Mouse (Mus musculus) ovary, adult 18-20 months (tissue): ENCODE results near the gene Dlg2.
"Not testable (repeated sequence)": the region's sequence is repeated elsewhere in the genome, so short reads cannot be mapped to it uniquely, and the experiment has no call there.

Experiments
- DNase-seq: peaks from one replicate; pipeline ENCODE4 v3.0.0; 2022; ENCODE audit warnings: low spot score, mixed read lengths

Gene Dlg2

DNA sequence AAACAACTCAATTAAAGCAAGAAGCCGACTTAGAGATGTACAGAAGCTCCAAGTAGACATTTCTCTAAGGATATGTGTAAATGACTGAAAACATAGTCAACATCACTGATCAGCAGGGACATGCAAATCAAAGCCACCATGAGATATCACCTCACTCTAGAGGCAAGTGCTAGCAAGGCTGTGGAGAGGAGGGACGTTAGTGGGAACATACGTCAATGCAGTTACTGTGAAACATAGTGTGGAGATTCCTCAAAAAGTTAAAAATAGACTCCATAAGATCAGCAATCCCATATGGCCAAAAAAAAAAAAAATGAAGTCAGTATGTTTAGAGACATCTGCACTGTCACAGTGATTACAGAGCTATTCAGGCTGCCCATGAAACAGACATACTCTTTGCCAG is 349.2 kb downstream of the Dlg2 start:
- DNase-seq = no peak

DNA sequence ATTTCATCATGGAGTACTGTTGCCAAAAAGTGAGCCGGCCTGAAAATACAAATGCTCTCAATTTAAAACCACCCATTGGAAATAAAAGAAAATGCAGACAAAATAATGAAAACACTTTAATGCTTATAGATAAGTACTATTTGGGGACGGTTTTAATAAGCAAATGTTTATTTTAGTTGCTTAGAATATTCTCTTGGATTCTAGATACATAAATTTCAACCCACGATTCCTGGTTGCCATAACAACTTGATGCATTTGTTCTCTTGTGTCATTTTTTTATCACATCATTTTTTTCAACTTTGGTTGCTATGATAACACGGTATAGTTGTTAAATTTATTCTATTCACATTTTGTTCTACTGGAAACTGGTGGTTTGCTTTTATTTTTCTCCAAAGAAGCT is 364.8 kb downstream of the Dlg2 start:
- DNase-seq = no peak

DNA sequence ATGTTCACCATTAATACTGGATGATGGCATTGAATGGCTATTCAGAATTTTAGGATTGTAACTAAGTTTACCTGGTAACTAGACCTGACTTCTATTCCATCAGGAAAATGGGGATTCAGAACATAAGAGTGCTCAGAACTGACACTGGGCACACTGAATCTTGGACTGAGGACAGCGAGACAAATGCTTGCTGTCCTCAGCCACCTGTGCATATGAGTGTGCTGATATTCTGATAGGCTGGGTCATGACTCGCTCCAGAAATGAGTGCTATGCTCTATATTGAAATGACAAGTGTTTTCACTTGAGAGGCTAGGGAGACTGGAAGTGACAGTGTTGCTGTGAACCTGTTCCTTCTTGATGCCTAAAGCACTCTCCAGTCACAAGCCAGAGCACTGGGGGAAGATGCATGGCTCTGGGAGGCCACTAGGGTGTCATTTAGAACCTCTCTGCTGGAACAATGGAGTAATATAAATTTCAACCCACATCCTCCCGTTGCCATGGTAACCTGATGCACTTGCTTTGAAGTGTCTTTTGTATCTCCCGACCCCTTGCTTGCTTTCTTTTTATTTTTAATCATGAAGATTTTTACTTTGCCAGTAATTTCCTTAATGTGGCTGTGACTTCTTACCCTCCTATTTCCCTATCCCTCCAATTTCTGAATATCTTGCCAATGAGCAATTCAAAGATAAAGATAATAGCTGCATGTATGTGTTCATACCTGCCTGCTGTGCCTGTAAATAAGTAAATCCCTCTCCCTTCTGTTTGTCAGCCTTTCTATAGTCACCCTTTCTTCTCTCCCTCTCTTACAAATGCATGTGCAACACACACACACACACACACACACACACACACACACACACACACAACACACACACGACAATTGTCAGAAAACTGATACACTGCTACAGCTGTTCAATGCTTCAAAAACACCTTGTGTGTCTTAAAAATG is 367.1 kb downstream of the Dlg2 start:
- DNase-seq = no peak

DNA sequence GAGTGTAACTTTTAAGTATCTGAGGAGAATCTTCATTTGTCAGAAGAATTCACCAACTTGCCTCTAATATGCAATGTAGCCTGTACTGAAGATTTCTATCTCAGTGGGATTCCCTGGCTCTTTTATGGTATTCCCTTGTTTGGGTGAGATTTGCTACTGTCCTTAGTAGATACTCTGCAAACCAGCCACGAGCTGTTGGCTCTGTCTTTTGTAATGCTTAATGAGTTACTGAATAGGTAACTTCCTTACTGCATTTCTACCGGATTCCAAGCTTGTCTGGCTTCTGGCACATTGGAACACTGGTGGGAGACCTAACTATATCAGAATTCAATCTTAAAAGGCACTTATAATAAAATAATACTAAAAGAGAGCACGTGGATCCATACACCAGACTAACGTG is 400.3 kb downstream of the Dlg2 start:
- not testable (repeated sequence) for DNase-seq

DNA sequence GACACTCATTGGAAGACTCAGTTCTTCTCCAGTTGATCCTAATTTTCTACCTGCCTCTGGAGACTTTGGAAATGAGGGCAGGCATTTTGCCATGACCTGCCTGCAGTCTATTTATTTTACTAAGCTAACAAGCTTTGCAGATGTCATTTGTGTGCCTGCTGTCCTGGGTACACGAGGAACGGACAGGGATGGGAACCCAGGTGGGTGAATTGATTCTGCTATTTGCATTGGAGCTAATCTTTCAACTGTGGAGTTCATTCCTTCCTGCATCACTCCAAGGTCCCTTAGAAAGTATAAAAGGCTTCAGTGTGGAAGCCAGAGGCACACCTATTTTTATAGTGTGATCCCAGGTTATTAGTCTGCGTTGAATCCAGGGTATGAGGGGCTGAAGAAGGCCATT is 406.3 kb downstream of the Dlg2 start:
- no peak for DNase-seq

DNA sequence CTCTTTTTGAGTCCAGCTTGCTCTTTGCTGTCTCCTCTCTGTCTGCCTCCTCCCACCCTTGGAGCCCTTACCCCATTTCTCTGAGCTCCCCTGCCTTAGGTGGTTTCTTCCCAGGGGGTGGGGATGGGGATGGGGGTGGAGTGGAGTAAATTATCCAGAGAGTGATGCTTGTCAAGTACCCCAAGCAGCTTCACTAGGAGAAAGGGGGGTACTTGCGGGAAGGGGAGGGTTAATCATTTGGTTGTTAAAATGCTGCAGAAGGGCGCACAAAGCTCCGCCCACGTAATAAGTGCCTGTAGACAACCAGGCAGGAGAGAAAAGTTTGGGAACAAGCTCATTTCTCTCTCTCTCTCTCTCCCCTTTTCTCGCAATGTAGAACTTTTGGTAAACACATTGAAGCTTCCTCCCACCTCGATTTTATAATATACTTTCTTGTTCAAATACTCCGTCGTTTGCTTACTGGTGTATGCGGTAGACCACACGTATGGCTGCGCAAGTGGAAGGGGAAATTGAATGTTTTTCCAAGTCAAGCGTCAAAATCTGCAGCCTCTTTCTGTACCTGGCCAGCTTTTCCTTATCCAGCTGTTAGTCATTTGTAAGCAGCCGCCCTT is 410.0 kb downstream of the Dlg2 start:
- DNase-seq = no peak

DNA sequence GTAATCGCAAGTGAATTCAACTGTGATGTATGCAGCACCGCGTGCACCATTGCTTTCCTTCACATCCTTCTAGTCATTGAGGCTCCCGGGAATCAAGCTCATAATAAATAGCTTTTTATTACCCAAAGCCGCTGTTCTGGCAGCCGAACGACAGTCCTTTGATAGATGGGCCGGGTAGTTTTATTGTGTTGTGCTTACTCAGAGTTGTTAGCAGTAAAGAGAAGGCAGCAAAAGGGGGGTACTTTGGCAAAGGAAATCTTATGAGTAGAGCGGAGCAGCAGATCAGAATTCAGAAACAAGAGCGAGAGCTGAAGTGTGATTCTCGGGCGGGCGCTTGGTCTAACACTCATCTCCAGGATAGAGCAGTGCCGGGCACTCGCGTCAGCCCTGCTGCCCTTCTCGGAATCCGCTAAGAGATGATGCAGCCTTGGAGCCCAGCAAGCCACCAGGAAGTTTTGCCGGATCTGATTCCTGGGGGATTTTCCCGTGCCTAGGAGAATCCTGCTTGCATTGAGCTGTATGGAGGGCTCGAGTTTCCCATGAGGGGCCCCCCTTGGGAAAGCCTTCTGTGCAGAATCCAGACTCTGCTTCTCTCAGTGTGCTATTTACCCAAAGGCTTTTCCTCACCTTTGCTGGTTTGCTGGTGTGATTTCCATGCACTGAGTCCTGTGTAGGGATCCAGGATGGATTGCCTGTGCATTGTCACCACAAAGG is 410.7 kb downstream of the Dlg2 start:
- DNase-seq = no peak

DNA sequence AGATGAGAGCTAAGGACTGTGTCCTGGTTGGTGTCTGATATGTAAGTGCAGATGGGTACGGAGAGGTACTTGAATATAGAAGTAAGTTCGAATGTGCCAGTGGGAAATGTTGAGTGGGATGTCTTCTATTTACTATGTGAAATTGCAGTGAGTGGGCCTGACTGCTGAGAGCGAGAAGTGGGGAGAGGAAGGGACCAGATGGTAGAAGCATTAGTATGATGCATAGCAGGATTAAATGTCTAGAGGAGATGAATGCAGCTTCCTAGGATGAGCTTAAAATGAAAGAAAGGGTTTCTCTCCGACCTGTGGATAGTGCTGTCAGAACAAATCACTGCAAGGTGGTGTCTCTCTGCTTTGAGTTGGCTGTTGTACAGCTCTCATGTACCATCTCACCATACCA is 451.0 kb downstream of the Dlg2 start:
- DNase-seq = no peak

- DNase-seq = no peak
Measured at GRCm38 (mm10) chr7:90940726-90941125, 464.3 kb downstream of the Dlg2 start.

GRCm38 (mm10) chr7:90947073-90947472 is 470.6 kb downstream of the Dlg2 start:
- DNase-seq = no peak

GRCm38 (mm10) chr7:90949212-90949611 is 472.7 kb downstream of the Dlg2 start:
- DNase-seq = no peak

- DNase-seq = no peak
Measured at GRCm38 (mm10) chr7:90977241-90977640, 500.8 kb downstream of the Dlg2 start.

DNA sequence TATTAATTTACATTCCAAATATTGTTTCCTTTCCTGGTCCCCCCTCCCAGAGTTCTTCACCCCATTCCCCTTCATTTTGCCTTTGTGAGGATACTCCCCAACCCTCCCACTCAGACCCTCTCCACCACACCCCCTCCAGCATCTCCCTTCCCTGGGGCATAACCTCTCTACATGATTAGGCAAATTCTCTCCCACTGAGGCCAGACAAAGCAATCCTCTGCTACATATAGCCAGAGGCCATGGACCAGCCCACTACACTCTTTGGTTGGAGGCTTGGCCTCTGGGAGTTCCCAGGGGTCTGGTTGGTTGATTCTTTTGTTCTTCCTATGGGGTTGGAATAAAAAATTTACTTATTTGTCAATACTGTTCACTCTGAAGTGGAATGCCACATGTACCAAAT is 505.6 kb downstream of the Dlg2 start:
- no peak for DNase-seq

DNA sequence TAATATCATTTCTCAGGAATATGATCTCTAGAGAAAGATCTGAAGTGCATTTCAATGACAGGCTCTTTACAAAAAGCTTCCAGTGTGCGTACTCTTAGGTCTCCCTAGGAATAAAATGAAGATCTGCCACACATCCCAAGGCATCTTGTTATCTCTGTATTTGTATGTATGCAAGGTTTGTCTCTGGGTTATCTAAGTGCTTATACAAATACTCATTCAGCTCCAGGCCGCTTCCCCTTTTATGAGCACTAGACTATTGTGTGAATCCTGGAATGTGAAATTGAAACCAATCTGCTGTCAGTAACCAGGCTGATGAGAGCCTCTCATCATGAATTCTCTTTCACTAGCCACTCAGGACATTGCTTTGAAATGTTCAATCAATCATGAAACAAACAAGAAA is 534.2 kb downstream of the Dlg2 start:
- DNase-seq = no peak

DNA sequence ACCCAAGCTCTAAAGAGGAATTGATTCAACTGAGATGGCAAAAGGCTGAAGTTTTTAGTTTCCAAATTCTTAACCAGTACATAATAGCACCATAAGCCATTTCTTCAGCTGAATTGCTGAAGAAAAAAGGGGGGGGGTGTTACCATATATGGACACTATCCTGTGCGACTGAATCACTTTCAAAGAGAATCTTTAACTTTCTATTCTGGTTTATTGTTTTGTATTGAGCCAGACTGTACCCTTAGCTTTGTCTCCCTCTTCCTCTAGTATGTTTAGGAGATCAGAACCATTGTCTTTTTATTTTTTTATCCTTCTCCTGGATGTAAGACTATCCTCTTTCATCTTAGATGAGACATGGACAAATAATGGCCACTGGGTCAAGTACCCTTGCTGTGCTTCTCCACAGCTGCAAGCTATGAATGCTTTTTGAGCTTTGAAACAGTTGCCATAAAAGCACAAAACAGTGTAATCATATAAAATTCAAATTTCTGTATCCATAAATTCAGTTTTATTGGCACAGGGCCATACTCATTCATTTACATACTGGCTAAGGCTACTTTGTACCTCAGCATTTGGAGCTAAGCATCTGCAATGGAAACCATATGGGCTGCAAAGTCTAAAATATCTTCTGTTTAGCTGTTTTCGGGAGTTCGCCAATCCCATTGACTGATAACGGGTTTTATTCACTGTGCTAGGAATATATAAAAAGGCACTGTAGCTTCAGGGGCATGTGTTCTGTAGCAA is 568.7 kb downstream of the Dlg2 start:
- DNase-seq = no peak

- no peak for DNase-seq
Measured at GRCm38 (mm10) chr7:91045742-91046098, 569.2 kb downstream of the Dlg2 start.

- DNase-seq = no peak
Measured at GRCm38 (mm10) chr7:91063297-91064040, 587.0 kb downstream of the Dlg2 start.

GRCm38 (mm10) chr7:91071751-91072707 is 595.6 kb downstream of the Dlg2 start:
- no peak for DNase-seq

GRCm38 (mm10) chr7:91086071-91086470 is 609.6 kb downstream of the Dlg2 start:
- no peak for DNase-seq

DNA sequence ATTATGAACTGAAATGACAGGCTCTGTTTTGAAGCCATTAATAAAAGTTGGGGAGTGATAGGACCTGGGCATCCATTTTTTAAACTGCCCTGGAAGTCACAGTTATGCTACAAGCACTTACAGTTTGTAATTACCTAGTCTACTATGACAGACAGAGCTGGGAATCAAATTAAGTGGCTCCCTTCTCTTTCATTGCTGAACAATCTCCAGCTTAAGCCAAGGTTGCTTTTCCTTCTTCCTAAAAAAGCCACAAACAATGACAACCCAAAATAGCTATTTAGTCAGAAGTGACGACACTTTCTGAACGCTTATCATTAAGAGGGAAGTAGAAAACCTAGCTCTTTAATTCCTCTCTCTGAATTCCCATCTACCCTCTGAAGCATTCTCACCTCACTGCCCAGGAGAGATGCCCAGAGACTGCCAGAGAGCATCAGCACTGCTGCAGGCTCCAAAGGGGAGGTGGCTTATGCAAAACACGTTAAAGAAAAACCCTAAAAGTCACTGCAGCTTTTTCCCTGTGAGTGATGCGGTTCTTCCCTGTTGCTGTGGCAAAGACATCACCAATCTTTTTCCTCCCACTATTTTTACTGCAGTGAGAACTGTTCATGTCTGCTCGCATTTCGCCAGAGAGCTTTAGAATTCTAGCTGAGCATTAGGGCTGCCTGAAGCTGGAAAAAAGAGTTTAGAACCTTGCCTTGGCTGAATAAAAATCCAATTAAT is 612.9 kb downstream of the Dlg2 start:
- no peak for DNase-seq
